Mouse (Mus musculus) stomach, embryonic 16.5 days (tissue): ENCODE measurements at regions not wholly inside any gene's neighbourhood (a gene's known extent, or its start where the extent isn't known, plus 50 kb on each side); places are given as distances from the start of the nearest gene placed in this dataset.

Experiments used
- ATAC-seq: fragments of 200-750 bp; cut with Nextera tagmentation; 2 replicates; pipeline ENCODE4 v1.8.0; 2017; ENCODE audit warnings: moderate number of reproducible peaks, moderate TSS enrichment; ENCODE audit not compliant: insufficient read depth, low FRiP score
- H3K27ac ChIP-seq: fragments of 300-500 bp; sonication (generic); 2 replicates; pipeline ENCODE4 v1.5.1; 2014; ENCODE audit warnings: low read length
- H3K27me3 ChIP-seq: fragments of 300-500 bp; sonication (generic); 2 replicates; pipeline ENCODE4 v1.6.1; 2014; ENCODE audit warnings: low read length, control low read depth, mixed read lengths; ENCODE audit not compliant: control insufficient read depth, insufficient read depth
- H3K36me3 ChIP-seq: fragments of 300-500 bp; sonication (generic); 2 replicates; pipeline ENCODE4 v1.6.1; 2014; ENCODE audit warnings: low read length; ENCODE audit not compliant: control insufficient read depth, insufficient read depth
- H3K4me1 ChIP-seq: fragments of 300-500 bp; sonication (generic); 2 replicates; pipeline ENCODE4 v1.6.1; 2014; ENCODE audit warnings: low read length, control low read depth, mixed read lengths; ENCODE audit not compliant: control insufficient read depth, insufficient read depth
- H3K4me2 ChIP-seq: fragments of 300-500 bp; sonication (generic); 2 replicates; pipeline ENCODE4 v1.6.1; 2014; ENCODE audit warnings: low read depth, low read length, mixed read lengths
- H3K4me3 ChIP-seq: fragments of 300-500 bp; sonication (generic); replicated peaks from 2 replicates; pipeline ENCODE4 v1.5.1; 2014; ENCODE audit warnings: mild to moderate bottlenecking, low read length
- H3K9ac ChIP-seq: fragments of 300-500 bp; sonication (generic); 2 replicates; pipeline ENCODE4 v1.6.1; 2014; ENCODE audit warnings: low read length
- H3K9me3 ChIP-seq: fragments of 300-500 bp; sonication (generic); replicated peaks from 2 replicates; pipeline ENCODE4 v1.6.1; 2016; ENCODE audit warnings: low read length, control low read depth; ENCODE audit not compliant: control insufficient read depth
- WGBS: fragments of 180-500 bp; shearing (Covaris S2); extraction: QIAGEN DNeasy Blood & Tissue Kit; methylation state at CpG from one replicate; pipeline ENCODE4 v1.1.7; 2014; 5-methylcytosine and 5-hydroxymethylcytosine counted together

DNA sequence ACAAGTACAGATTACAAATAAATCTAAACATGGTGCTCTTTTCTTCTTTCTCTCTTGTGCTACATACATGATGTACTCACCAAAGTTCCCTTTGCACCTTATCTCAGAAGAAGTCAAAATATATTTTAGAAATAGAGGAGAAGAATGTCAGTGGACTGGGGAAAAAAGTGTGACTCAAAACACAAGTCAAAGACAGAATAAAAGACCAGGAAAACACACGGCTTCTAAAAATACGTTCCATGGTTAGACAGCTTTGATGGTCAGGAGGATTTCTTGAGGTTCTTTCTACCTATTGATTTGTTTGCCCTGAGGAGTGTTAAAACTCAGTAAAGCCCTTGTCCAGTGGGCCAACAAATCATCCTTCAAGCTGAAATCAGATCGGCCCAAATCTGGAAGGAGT is 260.5 kb upstream of the Ptger4 start:
- no peak overlapping the region for H3K4me3 ChIP-seq
- no peaks in the 10 kb centered on the region for H3K9me3 ChIP-seq
- H3K4me2 ChIP-seq, result no peak overlapping the region
- H3K36me3 ChIP-seq, result no peaks in the 10 kb centered on the region
- ATAC-seq, result no peak
- no peak overlapping the region for H3K27ac ChIP-seq
- H3K27me3 ChIP-seq, result no peaks in the 10 kb centered on the region
- H3K4me1 ChIP-seq, result no peaks in the 10 kb centered on the region
- no peak overlapping the region for H3K9ac ChIP-seq
- WGBS, result 76% methylated on average over 3 of the region's 3 CpGs

DNA sequence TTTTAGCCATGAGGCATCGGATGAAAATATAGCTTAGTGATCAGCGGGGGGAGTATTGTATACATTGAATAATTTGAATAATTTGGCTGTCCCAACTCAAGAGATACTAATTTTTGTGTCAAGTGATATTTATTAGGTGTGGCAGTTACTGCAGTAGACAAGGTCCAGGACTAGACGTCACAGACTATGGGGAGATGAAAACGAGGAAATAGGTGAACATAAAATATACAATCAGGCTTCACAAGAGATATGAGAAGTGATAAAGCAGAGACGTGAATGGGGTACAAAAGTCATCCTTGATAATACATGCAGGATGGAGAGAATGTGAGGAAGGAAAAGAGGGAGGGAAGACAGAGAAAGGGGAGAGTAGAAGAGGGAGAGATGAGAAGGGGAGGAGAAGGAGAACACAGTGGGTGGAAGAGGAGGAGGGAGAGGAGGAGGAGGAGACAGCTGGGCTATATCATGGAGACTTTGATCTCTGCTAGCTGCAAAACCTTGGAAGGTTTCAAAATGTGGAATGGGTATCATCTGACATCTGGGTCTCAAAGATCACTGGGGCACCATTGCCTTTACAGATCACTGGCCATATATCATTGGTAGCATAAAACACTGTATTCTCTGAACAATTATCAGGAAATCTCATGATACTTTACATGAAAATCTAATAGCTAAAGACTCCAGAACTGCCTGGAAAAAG is 263.0 kb upstream of the Ptger4 start:
- no peaks in the 10 kb centered on the region for H3K4me1 ChIP-seq
- no peaks in the 10 kb centered on the region for H3K36me3 ChIP-seq
- no peaks in the 10 kb centered on the region for H3K27me3 ChIP-seq
- no peaks in the 10 kb centered on the region for H3K9me3 ChIP-seq
- no peak overlapping the region for H3K4me3 ChIP-seq
- no peak overlapping the region for H3K9ac ChIP-seq
- ATAC-seq, result no peak
- no peak overlapping the region for H3K27ac ChIP-seq
- H3K4me2 ChIP-seq, result no peak overlapping the region
- WGBS, result 64% methylated on average over 5 of the region's 5 CpGs

DNA sequence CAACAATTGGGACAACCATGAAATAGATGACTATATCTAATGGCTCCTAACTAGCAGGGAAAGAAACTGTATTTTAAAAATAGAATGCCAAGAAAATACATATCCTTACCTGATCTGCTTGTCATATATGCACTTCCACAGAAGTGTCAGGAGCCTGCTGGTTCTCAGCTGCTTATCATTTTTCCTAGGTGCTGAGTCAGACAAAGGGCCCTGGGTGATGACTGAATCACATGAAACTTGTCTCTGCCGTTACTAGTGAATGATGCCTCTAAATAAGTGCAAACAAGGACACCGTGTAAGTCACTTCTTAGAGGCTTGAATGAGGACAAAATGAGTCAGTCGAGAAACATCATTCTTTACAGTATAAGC is 263.5 kb upstream of the Ptger4 start:
- Histone ChIP-seq H3K4me3 (no peak overlapping the region), H3K4me2 (no peak overlapping the region), H3K9ac (no peak overlapping the region), H3K36me3 (no peaks in the 10 kb centered on the region), H3K4me1 (no peaks in the 10 kb centered on the region), H3K27me3 (no peaks in the 10 kb centered on the region), H3K9me3 (no peaks in the 10 kb centered on the region), H3K27ac (no peak overlapping the region)
- WGBS, result 72% methylated on average over 3 of the region's 3 CpGs
- ATAC-seq, result no peak

DNA sequence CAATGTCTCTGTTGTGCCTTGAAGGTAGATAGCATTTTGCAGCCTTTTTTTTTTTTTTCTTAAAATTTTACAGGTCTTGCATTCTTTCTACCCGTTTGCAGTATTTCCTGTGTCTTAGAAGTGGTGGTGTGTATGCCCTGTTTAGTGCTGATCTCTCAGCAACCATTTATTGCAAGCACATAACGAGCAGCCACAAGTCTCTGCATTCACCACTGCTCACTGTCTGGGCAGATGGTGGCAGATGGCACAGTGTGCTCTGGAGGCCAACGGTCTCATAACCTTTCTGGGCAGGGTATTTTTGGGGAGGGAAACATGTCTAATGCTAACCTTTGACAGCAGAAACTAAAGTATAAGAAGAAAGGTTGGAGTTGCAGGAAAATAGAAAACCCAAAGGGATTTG is 266.1 kb upstream of the Ptger4 start:
- Histone ChIP-seq H3K36me3 (no peaks in the 10 kb centered on the region), H3K27me3 (no peaks in the 10 kb centered on the region), H3K4me3 (no peak overlapping the region), H3K27ac (no peak overlapping the region), H3K4me1 (0 out of 2 replicates have a peak, but pooled peaks cover 2% of the 10 kb centered on the region), H3K4me2 (no peak overlapping the region), H3K9ac (no peak overlapping the region), H3K9me3 (no peaks in the 10 kb centered on the region)
- WGBS, result 64% methylated on average over 3 of the region's 3 CpGs
- no peak for ATAC-seq

DNA sequence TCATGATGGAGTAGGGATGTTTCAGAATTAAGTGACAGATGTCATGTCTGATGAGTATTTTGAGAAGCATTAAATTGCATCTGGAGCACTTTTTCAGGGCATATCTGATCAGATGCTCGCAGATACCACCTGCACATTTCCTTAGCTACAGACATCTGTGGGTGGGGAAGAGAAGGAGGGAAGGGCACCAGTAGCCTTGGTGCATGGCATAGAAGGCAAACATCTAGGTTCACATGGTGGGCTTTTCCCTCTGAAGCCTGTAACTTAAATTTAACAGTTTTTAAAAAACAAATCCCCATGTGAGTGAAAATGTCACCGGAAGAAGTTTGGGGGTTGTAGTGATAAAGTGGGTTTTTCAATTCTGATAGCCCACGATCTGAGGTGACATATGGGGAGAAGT is 267.1 kb upstream of the Ptger4 start:
- Histone ChIP-seq H3K9ac (no peak overlapping the region), H3K27ac (no peak overlapping the region), H3K9me3 (no peaks in the 10 kb centered on the region), H3K4me2 (no peak overlapping the region), H3K4me1 (0 out of 2 replicates have a peak, but pooled peaks cover 2% of the 10 kb centered on the region), H3K27me3 (no peaks in the 10 kb centered on the region), H3K4me3 (no peak overlapping the region), H3K36me3 (no peaks in the 10 kb centered on the region)
- 80% methylated on average over 3 of the region's 3 CpGs for WGBS
- no peak for ATAC-seq

DNA sequence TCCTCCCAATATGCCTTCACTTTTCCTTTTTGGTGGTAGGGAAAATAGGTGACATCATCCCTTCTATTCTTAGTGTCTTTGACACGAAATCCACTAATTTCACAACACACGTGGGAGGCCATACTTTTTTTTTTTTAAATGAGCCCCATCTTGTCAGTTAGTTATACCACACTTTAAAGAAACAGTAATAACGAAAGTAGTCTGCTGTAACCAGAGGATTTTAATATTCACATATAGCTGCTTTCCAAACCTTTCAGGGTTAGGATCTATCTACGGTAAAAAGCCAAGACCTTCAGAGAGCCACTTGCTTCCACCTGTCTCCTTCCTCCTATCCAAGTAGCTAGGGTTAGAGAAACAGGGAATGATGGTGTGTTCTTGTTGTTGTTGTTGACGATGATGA is 268.6 kb upstream of the Ptger4 start:
- H3K4me3 ChIP-seq, result no peak overlapping the region
- 0 out of 2 replicates have a peak, but pooled peaks cover 2% of the 10 kb centered on the region for H3K4me1 ChIP-seq
- WGBS, result 81% methylated on average over 5 of the region's 5 CpGs
- no peak for ATAC-seq
- no peaks in the 10 kb centered on the region for H3K27me3 ChIP-seq
- no peak overlapping the region for H3K27ac ChIP-seq
- no peaks in the 10 kb centered on the region for H3K9me3 ChIP-seq
- no peak overlapping the region for H3K9ac ChIP-seq
- no peak overlapping the region for H3K4me2 ChIP-seq
- no peaks in the 10 kb centered on the region for H3K36me3 ChIP-seq

DNA sequence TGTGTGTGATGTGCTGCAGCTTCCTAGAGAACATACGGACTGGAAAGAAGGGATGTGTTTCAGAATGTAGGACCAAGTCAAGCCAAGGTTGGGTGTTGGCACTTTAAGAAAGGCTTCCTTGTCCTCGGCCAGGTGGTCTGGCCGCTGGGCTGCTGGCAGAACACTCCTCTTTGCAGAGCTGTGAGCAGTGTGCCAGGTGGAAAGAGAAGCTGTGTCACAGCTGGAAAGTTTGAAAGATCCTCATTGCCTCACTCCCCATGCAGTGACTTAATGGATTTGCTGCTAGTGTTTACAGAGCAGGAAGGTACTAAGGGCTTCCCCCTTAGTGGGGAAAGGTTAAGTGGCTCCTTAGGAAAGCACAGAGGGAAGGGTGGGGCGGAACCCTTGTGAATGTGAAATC is 269.2 kb upstream of the Ptger4 start:
- Histone ChIP-seq H3K4me1 (0 out of 2 replicates have a peak, but pooled peaks cover 2% of the 10 kb centered on the region), H3K4me3 (no peak overlapping the region), H3K27ac (no peak overlapping the region), H3K4me2 (no peak overlapping the region), H3K9me3 (no peaks in the 10 kb centered on the region), H3K36me3 (no peaks in the 10 kb centered on the region), H3K27me3 (no peaks in the 10 kb centered on the region), H3K9ac (no peak overlapping the region)
- ATAC-seq, result peak; percentile 33; the same call in 1 of the 2 replicates
- WGBS, result 33% methylated on average over 4 of the region's 4 CpGs

DNA sequence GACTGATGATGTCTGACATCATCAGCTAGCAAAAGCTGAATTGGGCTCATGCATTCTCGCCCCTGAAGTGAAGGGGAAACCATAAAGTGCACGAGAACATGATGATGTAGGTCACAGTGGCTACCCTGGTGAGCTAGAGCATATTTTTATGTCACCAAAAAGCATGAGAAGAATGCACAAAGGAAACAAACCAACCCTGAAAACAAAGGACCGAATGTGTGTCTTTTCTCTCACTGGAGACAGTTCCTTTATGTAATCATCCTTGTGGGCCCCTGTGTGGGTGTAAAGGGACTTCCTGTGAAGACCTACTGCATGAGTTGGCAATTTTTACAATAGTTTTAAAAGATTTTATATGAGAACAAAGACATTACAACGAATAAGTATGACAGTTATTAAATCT is 270.2 kb upstream of the Ptger4 start:
- Histone ChIP-seq H3K27me3 (no peaks in the 10 kb centered on the region), H3K9me3 (no peaks in the 10 kb centered on the region), H3K9ac (no peak overlapping the region), H3K4me1 (0 out of 2 replicates have a peak, but pooled peaks cover 2% of the 10 kb centered on the region), H3K4me3 (no peak overlapping the region), H3K27ac (no peak overlapping the region), H3K36me3 (no peaks in the 10 kb centered on the region), H3K4me2 (no peak overlapping the region)
- 41% methylated on average over 4 of the region's 4 CpGs for WGBS
- no peak for ATAC-seq

DNA sequence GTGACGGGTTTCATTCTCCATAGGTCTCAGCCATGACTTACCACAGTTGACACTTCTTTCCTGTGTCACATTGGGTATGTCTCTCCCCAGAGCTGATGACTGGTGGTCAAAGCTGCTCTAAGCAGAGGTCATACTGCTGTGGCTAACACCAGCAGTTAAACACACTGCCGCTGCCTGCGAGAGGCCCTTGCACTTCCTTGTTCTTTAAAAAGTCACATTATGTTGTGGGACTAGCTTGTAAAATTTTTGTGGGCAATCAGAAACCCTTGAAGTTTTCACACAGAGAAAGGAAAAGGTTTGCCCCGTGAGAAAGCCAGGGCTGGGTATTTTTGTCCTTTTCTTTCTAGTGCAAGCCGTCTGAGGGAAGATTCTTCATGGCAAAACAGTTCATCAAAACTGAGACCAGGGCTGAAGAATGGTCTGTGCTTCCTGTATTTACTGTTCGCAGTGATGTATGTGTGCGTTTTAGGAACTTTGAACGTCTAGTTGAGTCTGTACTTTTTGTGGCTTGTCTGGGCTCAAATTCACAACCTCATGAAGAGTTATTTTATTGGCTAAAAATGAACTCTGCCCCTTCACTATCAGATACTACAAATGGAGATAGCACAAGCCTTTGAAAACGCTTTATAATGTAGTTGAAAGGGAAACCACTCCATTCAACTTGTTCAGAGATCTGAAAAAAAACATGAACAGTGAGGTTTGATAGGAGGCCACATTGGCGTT is 273.4 kb upstream of the Ptger4 start:
- no peak overlapping the region for H3K4me2 ChIP-seq
- peak; percentile 25; the same call in 1 of the 2 replicates for ATAC-seq
- peak overlapping the region; percentile 13; the same call in 1 of the 2 replicates for H3K27ac ChIP-seq
- 43% methylated on average over 10 of the region's 10 CpGs for WGBS
- H3K4me3 ChIP-seq, result no peak overlapping the region
- no peaks in the 10 kb centered on the region for H3K27me3 ChIP-seq
- no peak overlapping the region for H3K9ac ChIP-seq
- 0 out of 2 replicates have a peak, but pooled peaks cover 2% of the 10 kb centered on the region for H3K4me1 ChIP-seq
- H3K9me3 ChIP-seq, result no peaks in the 10 kb centered on the region
- H3K36me3 ChIP-seq, result no peaks in the 10 kb centered on the region
